Mouse (Mus musculus): ENCODE data around the gene Snx13. TPM values are rescaled to one million over a fixed set of nuclear protein-coding genes. Genes with fewer than 3 reads are reported as not detected.

Snx13 gene
- polyA plus RNA-seq, 1 experiment from 2014 or later, result 30.7 TPM

DNA sequence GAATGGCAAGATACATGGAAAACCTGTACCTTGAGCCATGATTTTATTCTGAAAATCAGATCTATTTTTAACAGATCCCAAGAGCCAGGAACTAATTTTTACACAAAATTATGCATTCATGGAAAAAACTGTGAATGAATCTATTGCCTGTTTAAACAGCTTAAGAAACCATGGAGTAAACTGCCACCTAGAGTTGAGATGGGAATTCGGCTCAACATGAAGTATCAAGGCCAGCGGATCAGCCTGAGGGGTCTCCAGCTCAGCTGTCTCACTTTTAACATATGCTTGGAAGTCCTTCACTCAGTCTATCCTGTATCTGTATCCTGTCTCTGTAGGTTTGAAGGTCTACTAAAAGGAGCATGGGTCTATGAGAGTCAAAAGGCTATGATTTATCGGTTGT is 30.9 kb upstream of the Snx13 start:
- no peak overlapping the region for H3K4me2 ChIP-seq (ENCODE audit: low read length)
- peak; percentile 69; the same call in 1 of the 2 replicates for ATAC-seq
- H3K4me1 ChIP-seq (ENCODE audit: control insufficient read depth, insufficient read depth, low read depth, low read length), result no peaks in the 10 kb centered on the region
- H3K9me3 ChIP-seq (ENCODE audit: control insufficient read depth, low read length), result no peaks in the 10 kb centered on the region
- no peak overlapping the region for H3K27ac ChIP-seq (ENCODE audit: low read depth, low read length)
- H3K4me3 ChIP-seq (ENCODE audit: low read length), result no peak overlapping the region
- H3K9ac ChIP-seq (ENCODE audit: low read depth, low read length), result no peak overlapping the region
- 54% methylated on average over 3 of the region's 3 CpGs for WGBS
- no peaks in the 10 kb centered on the region for H3K36me3 ChIP-seq (ENCODE audit: control insufficient read depth, insufficient read depth, low read length)
- H3K27me3 ChIP-seq (replicated peaks; ENCODE audit: control insufficient read depth, insufficient read depth, low read length), result no peaks in the 10 kb centered on the region

DNA sequence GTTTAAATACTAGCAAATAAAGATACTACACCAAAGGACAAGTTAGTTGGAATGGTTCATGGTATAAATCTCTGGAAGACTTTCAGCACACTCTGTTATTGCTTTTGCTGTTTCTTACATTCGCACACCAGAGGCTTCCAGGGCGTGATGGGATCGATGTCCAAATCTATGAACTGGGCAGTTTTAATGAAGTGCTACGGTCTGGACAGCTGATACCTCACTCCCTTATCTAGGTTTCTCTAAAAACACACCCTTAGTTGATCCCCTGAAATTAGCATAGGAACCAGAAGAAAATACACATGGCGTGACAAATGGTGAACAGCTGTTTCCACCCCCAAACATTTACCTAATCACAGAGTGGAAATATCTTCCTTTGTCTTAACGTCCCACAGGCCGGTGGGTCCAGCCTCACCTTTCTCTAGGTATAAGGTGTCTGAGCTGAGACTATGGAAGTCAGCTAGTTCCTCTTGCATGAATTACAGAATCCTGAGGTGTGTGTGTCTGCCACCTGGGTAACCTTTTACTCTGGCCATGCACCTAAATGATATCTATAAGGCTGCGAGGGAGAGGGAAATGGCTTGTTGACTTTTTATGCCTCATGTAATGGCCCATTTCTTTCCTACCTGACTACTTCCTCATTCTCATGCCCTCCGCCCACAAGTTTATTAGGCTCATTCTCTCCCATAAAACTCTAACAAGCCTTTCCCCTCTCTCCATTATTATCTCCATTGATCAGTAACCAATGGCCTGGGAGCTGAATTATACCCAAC is 30.3 kb upstream of the Snx13 start:
- Histone ChIP-seq H3K9me3 (ENCODE audit: control insufficient read depth, low read length) (no peaks in the 10 kb centered on the region), H3K9ac (ENCODE audit: low read depth, low read length) (no peak overlapping the region), H3K27ac (ENCODE audit: low read depth, low read length) (no peak overlapping the region), H3K27me3 (replicated peaks; ENCODE audit: control insufficient read depth, insufficient read depth, low read length) (no peaks in the 10 kb centered on the region), H3K4me2 (ENCODE audit: low read length) (no peak overlapping the region), H3K4me1 (ENCODE audit: control insufficient read depth, insufficient read depth, low read depth, low read length) (no peaks in the 10 kb centered on the region), H3K4me3 (ENCODE audit: low read length) (no peak overlapping the region), H3K36me3 (ENCODE audit: control insufficient read depth, insufficient read depth, low read length) (no peaks in the 10 kb centered on the region)
- WGBS, result 85% methylated on average over 9 of the region's 9 CpGs
- no peak for ATAC-seq

DNA sequence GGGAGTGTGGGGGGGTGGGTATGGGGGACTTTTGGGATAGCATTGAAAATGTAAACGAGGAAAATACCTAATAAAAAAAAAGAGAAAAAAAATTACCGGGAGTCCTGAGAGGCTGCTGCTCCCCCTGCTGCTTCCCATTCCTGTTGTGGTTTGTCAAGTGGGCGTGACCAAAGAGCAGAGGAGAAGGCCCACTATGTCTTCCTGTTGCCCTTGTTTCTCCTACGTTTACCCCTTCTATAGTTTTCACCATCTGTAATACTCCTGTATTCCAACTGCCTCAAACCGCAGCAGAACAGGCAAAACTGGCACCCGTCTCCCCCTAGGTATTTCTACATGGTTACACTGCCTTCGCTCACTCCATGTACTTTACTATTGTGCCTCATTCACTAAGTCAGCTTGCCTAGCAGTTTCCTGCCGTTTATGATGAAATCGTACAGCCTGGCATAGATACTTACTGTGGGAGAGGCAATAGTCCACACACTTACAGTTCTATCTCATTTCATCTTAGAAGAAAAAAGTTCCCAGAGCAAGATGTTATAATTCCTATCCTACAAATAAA is 28.2 kb upstream of the Snx13 start:
- Histone ChIP-seq H3K27ac (ENCODE audit: low read depth, low read length) (no peak overlapping the region), H3K4me2 (ENCODE audit: low read length) (no peak overlapping the region), H3K4me3 (ENCODE audit: low read length) (no peak overlapping the region), H3K4me1 (ENCODE audit: control insufficient read depth, insufficient read depth, low read depth, low read length) (no peaks in the 10 kb centered on the region), H3K9ac (ENCODE audit: low read depth, low read length) (no peak overlapping the region), H3K36me3 (ENCODE audit: control insufficient read depth, insufficient read depth, low read length) (no peaks in the 10 kb centered on the region), H3K27me3 (replicated peaks; ENCODE audit: control insufficient read depth, insufficient read depth, low read length) (no peaks in the 10 kb centered on the region), H3K9me3 (ENCODE audit: control insufficient read depth, low read length) (no peaks in the 10 kb centered on the region)
- ATAC-seq, result no peak
- 82% methylated on average over 9 of the region's 9 CpGs for WGBS

DNA sequence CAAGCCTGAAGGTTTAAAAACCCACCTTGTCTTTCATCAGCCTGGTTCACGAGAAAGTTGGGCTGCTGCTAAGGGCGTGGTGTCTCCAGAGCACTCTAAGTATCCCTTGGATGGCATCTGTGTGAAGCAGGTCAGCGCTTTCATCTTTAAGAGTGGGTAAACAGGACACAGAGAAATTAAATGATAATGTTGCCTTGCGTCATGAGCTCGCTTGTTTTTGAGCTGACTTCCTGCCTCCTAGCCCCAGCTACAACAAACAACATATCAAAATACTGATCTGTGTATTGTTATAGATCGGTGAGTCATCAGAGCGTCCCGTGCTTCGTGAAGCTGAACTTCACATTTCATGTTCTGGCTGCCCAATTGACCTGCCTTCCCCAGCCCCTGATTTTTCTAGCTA is 25.7 kb upstream of the Snx13 start:
- WGBS, result 88% methylated on average over 9 of the region's 9 CpGs

DNA sequence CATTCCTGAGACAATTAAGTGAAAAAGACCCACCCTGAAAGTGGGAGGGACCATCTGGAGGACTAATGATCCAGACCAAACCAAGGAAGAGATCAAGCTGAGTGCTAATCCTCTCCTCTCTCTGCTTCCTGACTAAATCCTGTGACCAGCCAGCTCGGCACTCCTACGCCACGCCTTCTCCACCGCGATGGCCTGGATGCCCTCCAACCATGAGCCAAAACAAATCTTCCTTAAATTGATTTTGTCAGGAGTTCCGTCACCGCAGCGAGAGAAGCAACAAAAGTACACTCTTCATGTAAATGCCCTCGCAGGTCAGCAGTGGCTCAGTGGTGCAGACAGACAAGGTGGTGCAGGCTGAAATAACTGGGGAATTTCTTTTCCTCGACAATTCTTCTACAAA is 24.9 kb upstream of the Snx13 start:
- Histone ChIP-seq H3K4me2 (ENCODE audit: low read length) (no peak overlapping the region), H3K36me3 (ENCODE audit: control insufficient read depth, insufficient read depth, low read length) (no peaks in the 10 kb centered on the region), H3K9ac (ENCODE audit: low read depth, low read length) (no peak overlapping the region), H3K4me3 (ENCODE audit: low read length) (no peak overlapping the region), H3K27ac (ENCODE audit: low read depth, low read length) (no peak overlapping the region), H3K4me1 (ENCODE audit: control insufficient read depth, insufficient read depth, low read depth, low read length) (no peaks in the 10 kb centered on the region), H3K9me3 (ENCODE audit: control insufficient read depth, low read length) (no peaks in the 10 kb centered on the region), H3K27me3 (replicated peaks; ENCODE audit: control insufficient read depth, insufficient read depth, low read length) (no peaks in the 10 kb centered on the region)
- WGBS, result 64% methylated on average over 10 of the region's 10 CpGs
- no peak for ATAC-seq

More for the DNA sequence above, 25.7 kb upstream of the Snx13 start:
- no peaks in the 10 kb centered on the region for H3K36me3 ChIP-seq (ENCODE audit: control insufficient read depth, insufficient read depth, low read length)
- H3K4me3 ChIP-seq (ENCODE audit: low read length), result no peak overlapping the region
- no peak overlapping the region for H3K27ac ChIP-seq (ENCODE audit: low read depth, low read length)
- H3K9me3 ChIP-seq (ENCODE audit: control insufficient read depth, low read length), result no peaks in the 10 kb centered on the region
- no peaks in the 10 kb centered on the region for H3K27me3 ChIP-seq (replicated peaks; ENCODE audit: control insufficient read depth, insufficient read depth, low read length)
- no peak overlapping the region for H3K4me2 ChIP-seq (ENCODE audit: low read length)
- no peak overlapping the region for H3K9ac ChIP-seq (ENCODE audit: low read depth, low read length)
- no peak for ATAC-seq
- H3K4me1 ChIP-seq (ENCODE audit: control insufficient read depth, insufficient read depth, low read depth, low read length), result no peaks in the 10 kb centered on the region

DNA sequence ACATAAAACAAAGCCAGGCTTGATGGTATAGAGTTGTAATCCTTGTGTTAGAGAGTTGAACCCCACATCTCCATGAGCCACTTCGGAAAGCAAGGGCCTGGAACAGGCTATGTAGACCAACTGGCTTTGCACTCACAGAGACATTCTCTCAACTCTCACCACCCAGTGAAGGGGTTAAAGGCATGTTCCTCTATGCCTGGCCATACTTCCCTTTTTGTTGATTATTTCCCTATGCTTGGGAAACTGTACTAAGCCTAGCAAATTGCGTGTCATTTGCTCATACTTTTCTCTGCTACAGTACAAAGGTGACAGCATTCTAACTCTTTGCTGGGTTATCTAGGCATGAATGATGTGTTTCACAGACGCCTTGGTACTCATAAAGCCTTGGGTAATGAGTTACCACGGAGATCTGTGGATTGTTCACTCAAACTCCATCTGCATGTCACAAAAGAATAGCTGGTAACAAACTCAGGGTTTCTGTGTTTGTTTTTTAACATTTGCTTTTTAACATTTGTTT is 21.0 kb upstream of the Snx13 start:
- Histone ChIP-seq H3K4me1 (ENCODE audit: control insufficient read depth, insufficient read depth, low read depth, low read length) (no peaks in the 10 kb centered on the region), H3K4me3 (ENCODE audit: low read length) (no peak overlapping the region), H3K9me3 (ENCODE audit: control insufficient read depth, low read length) (no peaks in the 10 kb centered on the region), H3K36me3 (ENCODE audit: control insufficient read depth, insufficient read depth, low read length) (no peaks in the 10 kb centered on the region), H3K4me2 (ENCODE audit: low read length) (no peak overlapping the region), H3K9ac (ENCODE audit: low read depth, low read length) (no peak overlapping the region), H3K27ac (ENCODE audit: low read depth, low read length) (no peak overlapping the region), H3K27me3 (replicated peaks; ENCODE audit: control insufficient read depth, insufficient read depth, low read length) (no peaks in the 10 kb centered on the region)
- WGBS, result 51% methylated on average over 4 of the region's 4 CpGs
- no peak for ATAC-seq

DNA sequence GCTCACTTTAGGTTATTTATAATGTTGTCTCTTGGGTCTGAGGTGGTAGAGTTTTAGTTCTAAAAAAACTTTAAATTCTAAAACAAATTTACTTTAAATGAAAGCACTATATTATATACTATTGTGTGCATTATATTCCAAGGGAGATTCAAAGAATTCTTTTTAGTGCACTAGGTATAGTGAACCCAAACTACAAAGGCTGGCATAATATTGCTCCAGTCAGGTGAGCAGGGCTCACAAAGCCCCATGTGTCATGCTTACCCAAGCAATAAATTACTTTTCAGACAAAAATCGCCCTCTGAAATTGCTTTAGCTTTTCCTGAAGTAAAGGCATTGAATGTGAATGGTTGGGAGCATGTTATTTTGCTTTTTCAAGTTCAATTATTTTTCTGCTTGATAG is 19.5 kb upstream of the Snx13 start:
- Histone ChIP-seq H3K4me1 (ENCODE audit: control insufficient read depth, insufficient read depth, low read depth, low read length) (no peaks in the 10 kb centered on the region), H3K27me3 (replicated peaks; ENCODE audit: control insufficient read depth, insufficient read depth, low read length) (no peaks in the 10 kb centered on the region), H3K36me3 (ENCODE audit: control insufficient read depth, insufficient read depth, low read length) (no peaks in the 10 kb centered on the region), H3K27ac (ENCODE audit: low read depth, low read length) (no peak overlapping the region), H3K4me2 (ENCODE audit: low read length) (no peak overlapping the region), H3K9ac (ENCODE audit: low read depth, low read length) (no peak overlapping the region), H3K9me3 (ENCODE audit: control insufficient read depth, low read length) (no peaks in the 10 kb centered on the region), H3K4me3 (ENCODE audit: low read length) (no peak overlapping the region)
- WGBS, result 44% methylated on average over 1 of the region's 1 CpGs
- ATAC-seq, result no peak

DNA sequence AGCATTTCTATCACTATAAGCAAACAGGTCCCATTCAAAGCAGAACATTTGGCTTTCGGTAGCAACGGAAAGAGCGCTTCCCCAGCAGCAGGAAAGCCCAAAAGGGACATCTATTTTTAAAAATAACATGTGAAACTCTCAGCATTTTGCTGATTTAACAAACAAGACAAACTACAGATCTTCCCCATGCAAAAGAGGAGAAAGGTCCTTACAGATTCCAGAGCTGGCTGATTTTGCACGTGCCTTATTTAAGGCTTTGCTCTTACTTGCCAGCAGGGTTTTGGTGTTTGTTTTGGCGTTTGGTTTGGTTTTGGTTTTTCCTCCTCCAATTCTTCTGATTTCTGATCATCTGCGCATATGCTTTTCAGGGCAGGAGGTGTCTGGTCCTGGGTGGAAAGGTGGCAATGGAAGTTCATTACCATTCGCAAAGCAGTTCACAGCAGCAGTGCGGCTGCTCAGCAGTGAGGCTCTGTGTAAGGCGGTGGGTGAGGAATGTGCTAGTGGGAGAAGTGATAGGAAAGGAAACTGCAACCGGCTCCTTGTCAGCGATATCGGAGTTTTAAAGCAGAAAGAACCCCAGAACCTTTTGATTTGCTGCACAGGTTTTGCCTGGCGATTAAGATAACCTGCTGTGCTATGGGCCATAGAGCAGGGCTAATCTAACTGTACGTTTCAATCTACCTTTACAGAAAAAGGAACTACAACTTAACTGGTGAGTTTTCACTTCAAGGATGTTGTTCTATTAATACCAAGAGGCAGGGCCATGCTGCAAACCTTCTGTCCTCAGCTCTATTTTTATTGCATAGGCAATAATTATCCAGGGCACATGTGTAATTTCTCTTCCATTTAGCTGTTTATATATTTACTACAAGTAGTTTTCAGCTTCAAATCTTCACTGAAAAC is 8.1 kb upstream of the Snx13 start:
- WGBS, result 31% methylated on average over 14 of the region's 14 CpGs
- Histone ChIP-seq H3K27ac (ENCODE audit: low read depth, low read length) (no peak overlapping the region), H3K9ac (ENCODE audit: low read depth, low read length) (no peak overlapping the region), H3K36me3 (ENCODE audit: control insufficient read depth, insufficient read depth, low read length) (no peaks in the 10 kb centered on the region), H3K27me3 (replicated peaks; ENCODE audit: control insufficient read depth, insufficient read depth, low read length) (no peaks in the 10 kb centered on the region), H3K9me3 (ENCODE audit: control insufficient read depth, low read length) (no peaks in the 10 kb centered on the region), H3K4me1 (ENCODE audit: control insufficient read depth, insufficient read depth, low read depth, low read length) (no peaks in the 10 kb centered on the region), H3K4me3 (ENCODE audit: low read length) (no peak overlapping the region), H3K4me2 (ENCODE audit: low read length) (peak overlapping the region; percentile 50)
- no peak for ATAC-seq

DNA sequence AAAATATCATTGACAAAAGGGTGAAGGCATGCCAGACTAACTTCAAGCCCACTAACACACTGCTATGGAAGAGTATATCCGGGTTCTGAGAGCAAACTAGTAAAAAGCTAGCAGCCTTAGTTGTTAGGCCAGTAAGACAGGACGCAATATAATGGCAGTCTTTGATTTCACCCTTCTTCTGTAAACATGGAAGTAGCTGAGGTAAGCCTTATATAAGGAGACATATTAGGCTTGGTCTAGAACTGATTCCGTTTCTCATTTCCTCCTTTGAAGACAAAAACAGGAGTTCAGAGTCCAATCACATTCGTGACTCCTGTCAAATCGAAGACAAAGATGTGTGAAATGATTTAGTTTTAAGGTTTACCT is 7.4 kb upstream of the Snx13 start:
- ATAC-seq, result no peak
- H3K9ac ChIP-seq (ENCODE audit: low read depth, low read length), result no peak overlapping the region
- no peaks in the 10 kb centered on the region for H3K4me1 ChIP-seq (ENCODE audit: control insufficient read depth, insufficient read depth, low read depth, low read length)
- H3K4me3 ChIP-seq (ENCODE audit: low read length), result no peak overlapping the region
- H3K36me3 ChIP-seq (ENCODE audit: control insufficient read depth, insufficient read depth, low read length), result no peaks in the 10 kb centered on the region
- no peak overlapping the region for H3K4me2 ChIP-seq (ENCODE audit: low read length)
- H3K27ac ChIP-seq (ENCODE audit: low read depth, low read length), result no peak overlapping the region
- no peaks in the 10 kb centered on the region for H3K27me3 ChIP-seq (replicated peaks; ENCODE audit: control insufficient read depth, insufficient read depth, low read length)
- H3K9me3 ChIP-seq (ENCODE audit: control insufficient read depth, low read length), result no peaks in the 10 kb centered on the region
- WGBS, result 84% methylated on average over 5 of the region's 5 CpGs
